Mouse (Mus musculus) stomach, embryonic 16.5 days (tissue): ENCODE measurements around the gene 1700056E22Rik. TPM values are rescaled to one million over a fixed set of nuclear protein-coding genes. Genes with fewer than 3 reads are reported as not detected.

Experiments
- ATAC-seq: fragments of 200-750 bp; cut with Nextera tagmentation; 2 replicates; pipeline ENCODE4 v1.8.0; 2017; ENCODE audit warnings: moderate number of reproducible peaks, moderate TSS enrichment; ENCODE audit not compliant: insufficient read depth, low FRiP score
- H3K27ac ChIP-seq: fragments of 300-500 bp; sonication (generic); 2 replicates; pipeline ENCODE4 v1.5.1; 2014; ENCODE audit warnings: low read length
- H3K27me3 ChIP-seq: fragments of 300-500 bp; sonication (generic); 2 replicates; pipeline ENCODE4 v1.6.1; 2014; ENCODE audit warnings: low read length, control low read depth, mixed read lengths; ENCODE audit not compliant: control insufficient read depth, insufficient read depth
- H3K36me3 ChIP-seq: fragments of 300-500 bp; sonication (generic); 2 replicates; pipeline ENCODE4 v1.6.1; 2014; ENCODE audit warnings: low read length; ENCODE audit not compliant: control insufficient read depth, insufficient read depth
- H3K4me1 ChIP-seq: fragments of 300-500 bp; sonication (generic); 2 replicates; pipeline ENCODE4 v1.6.1; 2014; ENCODE audit warnings: low read length, control low read depth, mixed read lengths; ENCODE audit not compliant: control insufficient read depth, insufficient read depth
- H3K4me2 ChIP-seq: fragments of 300-500 bp; sonication (generic); 2 replicates; pipeline ENCODE4 v1.6.1; 2014; ENCODE audit warnings: low read depth, low read length, mixed read lengths
- H3K4me3 ChIP-seq: fragments of 300-500 bp; sonication (generic); replicated peaks from 2 replicates; pipeline ENCODE4 v1.5.1; 2014; ENCODE audit warnings: mild to moderate bottlenecking, low read length
- H3K9ac ChIP-seq: fragments of 300-500 bp; sonication (generic); 2 replicates; pipeline ENCODE4 v1.6.1; 2014; ENCODE audit warnings: low read length
- H3K9me3 ChIP-seq: fragments of 300-500 bp; sonication (generic); replicated peaks from 2 replicates; pipeline ENCODE4 v1.6.1; 2016; ENCODE audit warnings: low read length, control low read depth; ENCODE audit not compliant: control insufficient read depth
- WGBS: fragments of 180-500 bp; shearing (Covaris S2); extraction: QIAGEN DNeasy Blood & Tissue Kit; methylation state at CpG from one replicate; pipeline ENCODE4 v1.1.7; 2014; 5-methylcytosine and 5-hydroxymethylcytosine counted together
- polyA plus RNA-seq: library from polyadenylated mRNA; unstranded; fragments of >200 nt; fragmentation: Nextera tagmentation; extraction: Ambion mirVana; gene quantifications from 2 replicates; pipeline ENCODE4 v1.2.1, GENCODE M21; 2015

1700056E22Rik gene
- polyA plus RNA-seq, 1 experiment from 2014 or later = 0.84 TPM

DNA sequence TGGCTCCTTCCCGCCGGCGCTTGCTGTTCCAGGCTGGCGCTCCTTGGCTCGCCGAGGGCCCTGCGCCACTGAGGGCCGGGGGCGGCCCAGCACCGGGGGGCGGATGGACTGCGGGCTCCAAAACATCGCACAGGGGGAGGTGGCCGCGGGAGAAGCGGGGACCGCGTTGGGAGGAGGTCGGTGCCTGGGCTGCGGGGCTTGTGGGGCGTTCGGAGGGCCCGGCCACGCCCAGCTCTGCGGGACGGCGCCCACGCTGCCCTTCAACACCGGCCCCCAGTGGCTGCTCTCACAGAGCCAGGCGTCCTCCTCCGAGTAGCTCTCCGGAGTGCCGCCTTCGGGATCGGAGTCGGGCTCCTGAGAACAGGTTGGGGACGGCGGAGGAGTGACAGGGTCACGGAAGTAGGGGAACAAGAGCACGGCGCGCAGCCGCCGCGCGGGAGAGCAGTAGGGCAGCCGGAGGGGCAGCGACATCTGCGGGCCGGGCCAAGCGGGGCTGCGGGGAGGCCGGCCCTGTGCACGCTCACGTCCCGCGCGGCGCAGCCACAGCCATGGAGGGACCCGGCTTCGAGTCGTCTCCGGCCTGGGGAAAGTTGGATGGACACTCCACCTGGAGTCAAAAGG lies 601 bp downstream of the 1700056E22Rik start:
- Histone ChIP-seq H3K27ac (peak overlapping the region; percentile 95), H3K4me2 (peak overlapping the region; percentile 81), H3K27me3 (no peaks in the 10 kb centered on the region), H3K9me3 (no peaks in the 10 kb centered on the region), H3K4me3 (peak overlapping the region; percentile 79), H3K4me1 (peaks cover 4% of the 10 kb centered on the region; the same call in 1 of the 2 replicates), H3K9ac (peak overlapping the region; percentile 97), H3K36me3 (no peaks in the 10 kb centered on the region)
- ATAC-seq = peak; percentile 77
- under 1% methylated on average over 63 of the region's 63 CpGs for WGBS

DNA sequence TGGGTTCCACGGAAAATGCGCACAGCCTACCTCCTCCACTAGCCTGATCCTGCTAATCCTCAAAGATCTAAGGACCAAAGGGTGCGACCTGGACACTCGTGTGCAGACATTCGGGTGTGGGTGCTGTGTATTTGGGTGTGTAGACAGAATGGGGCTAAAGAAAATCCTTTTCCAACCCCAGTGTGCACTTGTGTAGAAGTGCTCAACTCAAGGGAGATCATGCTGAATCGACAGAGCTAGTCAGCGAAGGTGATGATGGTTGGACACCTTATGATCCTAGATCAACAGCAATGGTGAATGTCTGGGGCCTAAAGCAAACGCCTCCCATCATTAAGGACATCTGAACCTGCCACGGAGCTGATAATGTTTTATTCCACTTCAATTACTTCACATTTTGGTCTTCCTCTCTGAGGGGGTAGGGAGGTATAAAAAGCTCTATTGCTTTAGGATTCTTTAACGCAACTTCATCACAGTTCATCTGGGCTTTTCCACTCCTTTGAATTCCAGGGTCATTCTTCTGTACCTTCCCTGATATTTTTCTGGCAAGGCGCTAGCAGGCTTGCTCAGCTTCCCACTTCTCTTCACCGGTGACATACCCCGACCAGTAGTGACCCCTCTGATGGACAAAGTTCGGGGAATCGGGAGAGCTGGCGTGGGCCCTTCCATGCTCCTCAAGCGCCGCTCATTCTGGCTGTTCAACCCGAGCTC lies 1.3 kb downstream of the 1700056E22Rik start:
- Histone ChIP-seq H3K36me3 (no peaks in the 10 kb centered on the region), H3K4me3 (peak overlapping the region; percentile 79), H3K9me3 (no peaks in the 10 kb centered on the region), H3K27ac (peak overlapping the region; percentile 95), H3K9ac (peak overlapping the region; percentile 97), H3K27me3 (no peaks in the 10 kb centered on the region), H3K4me2 (peak overlapping the region; percentile 81), H3K4me1 (peaks cover 4% of the 10 kb centered on the region; the same call in 1 of the 2 replicates)
- 27% methylated on average over 19 of the region's 19 CpGs for WGBS
- no peak for ATAC-seq

DNA sequence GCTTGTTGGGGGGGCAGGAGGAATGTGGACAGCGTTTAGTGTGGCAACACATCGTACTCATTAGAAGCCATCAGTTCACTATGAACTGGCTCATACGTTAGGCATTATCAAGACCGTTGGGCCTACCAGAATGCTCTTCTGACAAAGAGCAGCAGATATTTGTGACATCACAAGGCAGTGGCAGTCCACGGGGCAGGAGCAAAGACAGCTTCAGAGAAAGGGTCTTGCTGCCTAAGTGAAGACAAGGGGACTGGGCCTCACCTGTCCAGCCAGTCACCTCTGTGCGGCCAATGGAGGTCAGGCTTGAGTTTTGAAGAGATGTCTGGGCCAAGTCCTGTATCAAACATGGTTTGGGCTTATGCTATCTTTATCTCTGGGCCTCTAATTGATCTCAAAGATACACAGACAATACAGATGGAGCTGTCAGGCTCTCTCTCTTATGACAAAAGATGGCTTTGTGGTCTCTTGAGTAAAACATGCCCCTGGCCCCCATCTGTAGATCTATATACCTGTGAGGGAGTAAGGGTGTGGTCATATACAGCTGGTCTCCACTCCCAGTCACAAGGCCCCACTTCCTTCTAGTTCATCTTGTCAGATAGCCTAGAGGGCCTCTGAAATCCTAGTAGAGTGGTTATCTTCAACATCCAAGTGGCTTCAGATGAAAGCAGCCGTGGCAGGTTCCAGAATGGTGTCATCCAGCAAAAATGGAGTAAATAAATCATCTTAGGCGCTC lies 3.9 kb downstream of the 1700056E22Rik start:
- no peaks in the 10 kb centered on the region for H3K27me3 ChIP-seq
- 90% methylated on average over 8 of the region's 8 CpGs for WGBS

DNA sequence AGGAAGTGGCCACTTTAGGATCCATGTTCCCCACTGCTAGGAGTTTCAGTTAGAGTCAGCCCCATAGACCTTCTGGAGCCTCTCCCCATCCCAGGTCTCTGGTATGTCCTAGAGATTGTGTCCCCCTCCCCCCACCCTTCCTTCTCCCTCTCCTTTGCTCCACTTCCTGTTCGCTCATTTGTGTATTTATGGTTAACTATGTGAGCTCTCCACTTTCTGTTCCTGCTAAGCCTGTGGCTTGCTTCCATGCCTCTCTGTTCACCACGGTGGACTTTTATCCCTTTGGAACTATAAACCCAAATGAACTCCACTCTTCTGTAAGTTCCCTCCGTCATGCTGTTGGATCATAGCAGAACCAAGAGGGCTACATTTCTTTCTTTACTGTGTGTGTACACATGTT lies 7.1 kb downstream of the 1700056E22Rik start:
- 87% methylated on average over 3 of the region's 3 CpGs for WGBS
- ATAC-seq = no peak
- no peak overlapping the region for H3K9ac ChIP-seq
- H3K27me3 ChIP-seq = no peaks in the 10 kb centered on the region
- no peaks in the 10 kb centered on the region for H3K9me3 ChIP-seq
- no peaks in the 10 kb centered on the region for H3K36me3 ChIP-seq
- no peaks in the 10 kb centered on the region for H3K4me1 ChIP-seq
- H3K4me2 ChIP-seq = no peak overlapping the region
- H3K27ac ChIP-seq = no peak overlapping the region
- no peak overlapping the region for H3K4me3 ChIP-seq

More for the DNA sequence above, 3.9 kb downstream of the 1700056E22Rik start:
- no peak for ATAC-seq
- Histone ChIP-seq H3K4me2 (no peak overlapping the region), H3K4me3 (no peak overlapping the region), H3K36me3 (no peaks in the 10 kb centered on the region), H3K9ac (no peak overlapping the region), H3K9me3 (no peaks in the 10 kb centered on the region), H3K4me1 (no peaks in the 10 kb centered on the region), H3K27ac (no peak overlapping the region)

DNA sequence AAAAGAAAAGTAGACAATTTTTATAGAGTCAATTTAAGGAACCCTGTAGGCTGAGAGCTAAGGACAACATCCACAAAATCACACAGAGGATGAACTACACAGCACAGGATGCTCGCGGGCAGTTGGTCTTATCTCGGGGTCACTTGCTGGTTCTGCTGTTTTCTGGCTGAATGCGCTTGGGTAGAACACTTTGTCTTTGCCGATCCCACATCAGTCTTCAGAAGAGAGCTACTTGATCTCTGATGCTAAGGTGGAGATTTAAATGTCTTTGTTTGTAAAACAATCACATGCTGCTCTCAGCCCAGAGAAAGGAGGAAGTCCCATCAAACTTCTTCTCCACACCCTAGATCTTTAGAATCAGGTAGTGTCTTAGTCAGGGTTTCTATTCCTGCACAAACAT lies 9.0 kb downstream of the 1700056E22Rik start:
- WGBS = 95% methylated on average over 5 of the region's 5 CpGs
- Histone ChIP-seq H3K9ac (no peak overlapping the region), H3K4me2 (no peak overlapping the region), H3K36me3 (no peaks in the 10 kb centered on the region), H3K4me3 (no peak overlapping the region), H3K27me3 (no peaks in the 10 kb centered on the region), H3K4me1 (no peaks in the 10 kb centered on the region), H3K9me3 (no peaks in the 10 kb centered on the region), H3K27ac (no peak overlapping the region)
- no peak for ATAC-seq

DNA sequence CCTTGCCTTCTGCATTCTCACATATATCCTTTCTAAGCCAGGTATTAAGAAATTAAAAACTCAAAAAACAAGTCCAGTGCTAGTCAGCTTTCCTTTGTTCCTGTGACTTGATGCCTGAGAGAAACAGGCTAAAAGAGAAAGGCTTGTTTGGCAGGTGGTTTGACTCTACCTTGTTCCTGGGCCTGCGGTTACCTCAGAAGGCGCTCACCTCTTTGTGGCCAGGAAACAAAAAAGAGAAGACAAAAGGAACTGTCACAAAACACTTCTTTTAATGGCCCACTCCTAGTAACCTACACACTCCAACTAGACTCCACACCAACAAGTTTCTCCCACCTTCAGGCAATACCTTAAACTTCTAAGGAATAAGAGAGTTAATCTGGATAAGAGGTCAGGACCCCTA lies 9.5 kb downstream of the 1700056E22Rik start:
- no peaks in the 10 kb centered on the region for H3K9me3 ChIP-seq
- no peak overlapping the region for H3K9ac ChIP-seq
- H3K4me3 ChIP-seq = no peak overlapping the region
- H3K4me1 ChIP-seq = no peaks in the 10 kb centered on the region
- H3K27me3 ChIP-seq = no peaks in the 10 kb centered on the region
- H3K27ac ChIP-seq = no peak overlapping the region
- WGBS = 87% methylated on average over 2 of the region's 2 CpGs
- H3K36me3 ChIP-seq = no peaks in the 10 kb centered on the region
- H3K4me2 ChIP-seq = no peak overlapping the region
- no peak for ATAC-seq

DNA sequence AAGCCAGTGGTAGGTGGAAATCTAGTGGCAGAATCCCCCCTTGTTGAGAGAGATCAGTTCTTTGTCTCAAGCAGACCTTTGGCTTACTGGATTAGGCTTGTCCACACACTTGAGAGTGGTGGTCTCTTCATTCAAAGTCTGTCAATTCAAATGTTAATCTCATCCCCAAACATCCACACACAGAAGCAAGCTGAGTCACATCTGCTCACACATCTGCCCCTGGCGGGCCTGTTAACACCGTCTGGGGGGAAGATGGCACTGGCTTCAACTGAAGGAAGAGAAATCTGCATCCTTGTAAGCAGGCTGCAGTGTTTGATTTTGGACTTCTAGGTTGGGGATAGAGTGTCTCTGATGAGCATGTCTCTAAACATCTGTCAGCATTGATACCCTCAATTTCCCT lies 10.1 kb downstream of the 1700056E22Rik start:
- Histone ChIP-seq H3K27ac (no peak overlapping the region), H3K36me3 (no peaks in the 10 kb centered on the region), H3K9ac (no peak overlapping the region), H3K27me3 (no peaks in the 10 kb centered on the region), H3K4me2 (no peak overlapping the region), H3K4me1 (no peaks in the 10 kb centered on the region), H3K4me3 (no peak overlapping the region), H3K9me3 (no peaks in the 10 kb centered on the region)
- ATAC-seq = no peak
- 57% methylated on average over 2 of the region's 2 CpGs for WGBS

DNA sequence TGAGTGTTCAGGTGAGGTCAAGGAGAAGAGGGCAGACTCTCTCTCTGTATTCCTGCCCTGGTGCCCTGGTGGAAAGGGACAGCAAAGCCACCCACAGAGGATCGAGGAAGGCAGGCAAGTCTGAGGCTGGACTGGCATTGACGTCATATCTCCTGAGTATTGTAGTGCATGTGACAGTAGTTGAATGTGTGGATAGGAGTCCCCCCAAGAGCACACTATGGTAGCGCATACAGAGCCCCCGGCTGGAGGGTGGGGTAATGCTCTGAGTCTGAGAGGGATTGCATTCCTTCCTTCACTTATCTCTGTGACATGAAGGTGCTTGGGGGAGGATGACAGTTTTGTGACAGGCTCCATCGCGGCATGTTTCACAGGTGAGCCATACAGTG lies 14.4 kb downstream of the 1700056E22Rik start:
- no peaks in the 10 kb centered on the region for H3K27me3 ChIP-seq
- H3K9me3 ChIP-seq = no peaks in the 10 kb centered on the region
- WGBS = 27% methylated on average over 6 of the region's 6 CpGs
- no peak overlapping the region for H3K4me3 ChIP-seq
- no peak overlapping the region for H3K27ac ChIP-seq
- no peaks in the 10 kb centered on the region for H3K36me3 ChIP-seq
- no peaks in the 10 kb centered on the region for H3K4me1 ChIP-seq
- ATAC-seq = peak; percentile 37; the same call in 1 of the 2 replicates
- no peak overlapping the region for H3K4me2 ChIP-seq
- H3K9ac ChIP-seq = no peak overlapping the region
